Mouse (Mus musculus) yolk sac, embryonic 10.5 days (tissue): ENCODE results near the gene Abi3.

Experiments used
- DNase-seq: peaks from one replicate; pipeline ENCODE4 v3.0.0-alpha.2; 2017; ENCODE audit warnings: low spot score

Gene Abi3

DNA sequence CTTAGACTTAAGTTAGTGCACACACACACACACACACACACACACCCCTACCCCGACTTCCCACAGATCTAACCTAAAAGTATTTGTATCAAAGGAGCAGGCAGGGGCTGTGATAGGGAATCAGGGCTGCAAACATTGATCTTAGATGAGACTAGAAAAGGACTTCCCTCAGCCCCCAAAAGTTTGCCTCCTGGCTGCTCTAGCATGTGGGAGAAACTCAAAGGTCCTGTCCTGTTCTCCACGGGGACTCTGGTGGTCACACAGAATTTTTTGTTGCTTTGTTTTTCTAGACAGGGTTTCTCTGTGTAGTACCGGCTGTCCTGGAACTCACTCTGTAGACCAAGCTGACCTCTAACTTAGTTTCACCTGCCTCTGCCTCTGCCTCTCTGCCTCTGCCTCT lies 16.7 kb downstream of the Abi3 start:
- DNase-seq, result no peak

DNA sequence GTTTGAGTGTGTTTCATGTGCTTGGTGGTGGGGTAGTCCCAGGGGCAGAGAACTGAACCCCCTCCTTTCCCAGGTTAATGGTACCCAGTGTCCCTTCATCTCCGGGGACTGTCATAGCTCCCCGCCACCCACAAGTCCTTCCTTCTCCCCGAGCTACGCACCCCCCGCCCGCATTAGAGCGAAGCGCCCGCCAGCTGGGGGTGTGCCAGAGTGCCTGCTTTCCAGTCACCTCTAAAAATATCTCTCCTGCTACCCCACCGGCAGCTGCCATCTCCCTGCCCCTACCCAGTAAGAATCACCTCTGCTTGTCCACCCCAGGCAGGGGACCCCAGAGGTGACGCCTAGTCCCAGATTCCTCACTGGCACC lies 17.4 kb downstream of the Abi3 start:
- DNase-seq, result no peak

DNA sequence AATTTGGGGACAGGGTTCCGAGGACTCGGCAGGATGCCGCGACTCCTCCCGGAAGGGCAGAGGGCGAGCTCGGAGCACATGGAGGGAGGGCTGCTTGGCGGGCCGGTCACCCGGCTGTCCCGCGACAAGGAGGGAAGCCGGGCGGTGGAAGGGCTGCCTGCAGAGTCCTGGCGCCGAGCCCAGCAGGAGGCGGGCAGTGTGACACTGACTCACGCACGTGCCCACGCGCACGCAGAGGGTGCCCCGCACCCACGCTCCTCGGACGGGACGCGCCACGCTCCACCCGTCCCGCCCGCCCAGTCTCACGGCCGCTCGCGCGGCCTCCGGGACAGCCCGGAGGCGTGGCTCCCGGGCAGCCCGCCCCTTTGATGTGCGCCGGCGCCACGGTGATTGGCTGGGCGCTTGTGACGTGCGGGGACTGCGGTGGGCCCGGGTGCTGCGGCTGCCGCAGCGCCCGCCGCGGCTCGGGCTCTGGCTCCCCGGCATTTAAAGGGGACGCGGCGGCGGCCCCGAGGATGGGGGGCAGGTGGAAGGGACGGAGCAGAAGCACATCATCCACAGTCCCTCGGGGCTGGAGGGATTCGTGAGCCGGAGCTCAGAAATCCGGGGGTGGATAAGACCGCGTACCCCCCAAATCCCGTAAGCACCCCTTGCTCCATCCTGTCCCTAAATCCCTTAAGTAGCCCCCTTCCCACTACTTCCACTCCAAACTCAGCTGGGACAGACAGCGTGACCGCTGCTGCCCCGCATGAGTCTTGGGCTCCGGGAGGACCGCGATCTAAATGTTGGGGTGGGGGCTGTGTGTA lies 18.0 kb downstream of the Abi3 start, which contains the start of gene Phospho1:
TSS of gene Phospho1 (plus strand) at position 429 of the 806 bp plus-strand sequence.
- DNase-seq, result peak; percentile 90

DNA sequence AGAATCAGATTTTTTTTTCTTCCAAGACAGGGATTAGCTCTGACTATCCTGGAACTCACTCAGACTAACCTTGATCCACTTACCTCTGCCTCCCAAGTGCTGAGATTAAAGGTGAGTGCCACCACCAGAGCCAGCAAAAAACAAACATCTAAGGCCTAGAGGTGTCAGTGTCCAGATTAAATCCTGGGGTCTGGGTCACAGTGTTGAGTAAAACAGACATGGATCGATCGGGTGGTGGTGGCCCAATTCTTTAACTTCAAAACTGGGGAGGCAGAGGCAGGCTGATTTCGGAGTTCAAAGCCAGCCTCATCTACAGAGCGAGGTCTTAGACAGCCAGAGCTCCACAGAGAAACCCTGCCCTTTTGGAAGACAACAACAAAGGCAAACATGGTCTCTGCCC lies 19.8 kb downstream of the Abi3 start:
- DNase-seq, result no peak

DNA sequence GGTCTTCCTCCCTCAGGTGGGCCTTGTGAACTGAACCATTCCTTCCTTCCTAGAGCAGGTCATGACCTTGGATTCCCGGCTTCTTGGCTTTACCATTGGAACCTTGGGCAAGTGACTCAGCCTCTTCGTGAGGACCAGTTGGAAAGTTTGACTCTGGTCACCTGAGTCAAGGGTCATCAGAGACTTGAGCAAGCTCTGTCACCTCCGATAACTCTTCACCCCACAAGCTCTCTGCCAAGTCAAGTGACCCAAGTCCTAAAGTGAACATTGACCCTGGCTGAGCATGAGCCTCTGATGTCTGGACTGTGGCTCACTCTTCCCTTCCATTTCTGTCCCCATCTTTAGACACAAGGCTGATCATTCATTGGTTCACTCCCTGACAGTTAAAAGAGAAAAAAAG lies 20.8 kb downstream of the Abi3 start:
- DNase-seq, result peak; percentile 72

DNA sequence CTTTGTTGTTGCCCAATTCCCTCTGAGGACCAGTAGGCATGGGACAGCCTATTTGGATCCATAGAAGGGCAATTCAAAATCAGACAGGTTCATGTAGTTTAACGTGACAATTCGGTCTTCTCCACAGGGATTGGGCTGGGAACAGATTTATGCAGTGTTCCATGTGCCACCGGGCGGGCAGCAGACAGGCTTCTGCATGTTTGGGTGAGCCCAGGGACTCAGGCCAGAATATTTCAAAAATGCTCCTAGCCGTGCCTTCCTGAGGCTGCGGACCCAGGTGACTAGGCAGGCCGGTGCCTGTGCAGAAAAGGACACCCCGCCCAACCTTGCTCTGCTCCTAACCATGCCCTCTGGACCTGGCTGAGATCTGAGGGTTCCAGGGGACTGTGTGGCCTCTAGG lies 23.1 kb downstream of the Abi3 start:
- DNase-seq, result no peak

DNA sequence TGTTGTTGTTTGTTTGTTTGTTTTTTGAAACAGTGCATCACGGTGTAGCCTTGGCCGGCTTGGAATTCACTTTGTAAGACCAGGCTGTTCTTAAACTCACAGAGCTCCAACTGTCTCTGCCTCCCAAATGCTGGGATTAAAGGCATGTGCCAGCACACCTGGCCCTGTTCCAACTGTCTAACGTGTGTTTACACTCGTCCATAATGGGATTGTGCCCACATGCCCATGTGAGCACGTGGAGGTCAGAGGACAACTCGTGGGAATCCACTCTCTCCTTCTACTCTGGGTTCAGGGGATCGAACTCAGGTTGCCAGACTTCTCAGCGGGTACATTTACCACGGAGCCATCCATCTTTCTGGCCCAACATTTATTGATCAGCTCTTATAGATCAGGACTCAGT lies 26.9 kb downstream of the Abi3 start:
- no peak for DNase-seq

DNA sequence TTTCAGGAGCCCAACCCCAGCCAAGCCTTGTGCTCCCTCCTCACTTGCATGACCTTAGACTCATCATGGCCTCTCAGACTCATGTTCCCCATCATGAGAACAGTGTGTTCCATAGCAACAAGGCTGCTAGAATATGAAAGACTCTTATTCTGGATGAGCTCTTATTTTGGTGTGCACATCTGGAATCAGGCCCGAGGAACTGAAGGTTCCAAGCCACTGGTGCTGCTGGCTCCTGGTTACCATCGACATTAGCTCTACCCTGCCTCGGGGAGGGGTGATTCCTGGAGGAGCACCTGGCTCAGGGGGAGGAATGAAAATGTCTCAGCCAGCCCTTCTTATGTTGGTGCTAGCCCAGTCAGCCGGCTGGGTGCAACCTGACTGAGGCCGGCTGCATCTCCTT lies 27.4 kb downstream of the Abi3 start:
- DNase-seq, result no peak

DNA sequence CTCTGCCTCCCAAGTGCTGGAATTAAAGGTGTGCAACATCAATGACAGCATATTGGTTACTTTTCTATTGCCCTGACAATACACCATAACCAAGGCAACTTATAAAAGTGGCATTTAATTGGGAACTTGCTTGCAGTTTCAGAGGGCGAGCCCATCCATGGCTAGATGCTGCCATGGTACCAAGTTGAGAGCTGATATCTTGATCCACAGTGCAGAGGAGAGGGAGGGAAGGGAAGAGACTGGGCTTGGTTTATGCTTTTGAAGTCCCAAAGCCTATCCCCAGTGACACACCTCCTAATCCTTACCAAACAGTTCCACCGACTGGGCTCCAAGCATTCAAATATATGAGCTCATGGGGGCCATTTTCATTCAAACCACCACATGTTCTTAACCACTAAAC lies 28.2 kb downstream of the Abi3 start:
- no peak for DNase-seq

DNA sequence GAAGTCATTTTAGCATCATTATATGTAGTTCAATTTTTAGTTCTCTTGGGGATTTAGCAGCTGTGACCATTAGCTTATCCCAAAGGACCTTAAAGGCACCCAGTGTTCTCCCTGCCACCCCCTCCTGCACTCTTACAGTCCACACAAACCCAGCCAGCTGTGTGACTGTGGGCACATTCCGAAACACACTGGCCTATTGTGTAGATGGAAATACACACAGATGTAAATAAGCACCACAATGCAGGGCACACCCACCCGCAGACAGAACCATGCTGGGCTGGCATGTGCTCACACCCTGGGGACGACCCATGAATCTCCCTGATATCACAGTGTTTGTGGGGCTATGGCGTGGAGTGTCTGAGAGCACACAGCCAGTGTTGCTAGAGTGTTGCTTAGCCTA lies 30.1 kb downstream of the Abi3 start:
- no peak for DNase-seq

DNA sequence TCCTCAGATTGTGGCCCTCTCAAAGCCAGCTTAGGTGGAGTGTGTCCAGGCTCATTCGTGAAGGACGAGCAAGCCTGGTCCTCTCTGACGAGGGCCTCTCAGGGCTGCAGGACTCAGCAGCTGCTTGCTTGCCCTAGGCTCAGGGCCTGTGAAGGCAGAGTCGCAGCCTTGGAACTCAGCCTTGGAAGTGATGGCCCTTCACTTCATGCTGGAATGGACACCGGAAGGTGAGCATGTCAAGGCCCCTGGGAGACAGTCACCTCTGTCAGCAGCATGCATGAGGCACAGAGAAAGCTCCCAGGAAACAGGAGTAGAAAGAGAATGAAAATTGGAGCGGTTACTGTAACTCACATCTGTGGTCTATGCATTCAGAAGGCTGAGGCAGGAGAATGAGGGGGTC lies 30.5 kb downstream of the Abi3 start:
- DNase-seq, result no peak

DNA sequence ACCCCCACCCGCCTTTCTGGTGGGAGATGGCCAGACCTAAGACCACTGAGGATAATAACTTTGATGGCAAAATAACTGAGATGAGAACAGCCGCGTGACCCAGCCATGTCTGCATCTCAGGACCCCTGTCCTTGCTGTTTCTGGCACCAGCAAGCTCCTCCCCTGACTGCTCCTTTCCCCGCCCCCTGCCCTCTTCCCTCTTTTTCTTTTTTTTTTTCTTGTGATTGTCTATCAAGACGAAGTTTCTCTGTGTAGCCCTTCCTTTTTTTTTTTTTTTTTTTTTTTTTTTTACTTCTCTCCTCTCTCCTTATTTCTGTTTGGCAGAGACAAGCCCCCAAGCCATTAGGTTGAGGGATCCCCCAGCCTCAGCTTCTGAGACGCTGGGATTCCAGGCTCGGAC lies 31.4 kb downstream of the Abi3 start:
- no peak for DNase-seq

DNA sequence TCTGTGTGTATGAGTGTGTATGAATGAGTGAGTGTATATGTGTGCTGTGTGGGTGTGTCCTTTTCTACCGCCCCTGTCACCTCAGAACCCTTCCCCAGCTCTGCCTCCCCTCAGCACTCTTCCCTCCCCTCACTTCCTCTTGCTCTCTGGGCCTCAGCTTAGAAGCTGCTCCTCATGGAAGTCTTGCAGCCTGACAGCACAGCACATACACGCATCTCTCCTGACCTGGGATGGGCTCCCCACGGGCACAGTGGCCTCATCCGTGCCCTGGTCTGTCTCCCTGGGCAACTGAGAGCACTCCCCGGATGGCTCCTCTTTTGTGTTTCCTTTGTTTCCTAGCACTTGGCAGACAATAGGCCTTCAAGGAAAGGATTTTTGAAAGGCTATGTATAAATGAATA lies 32.7 kb downstream of the Abi3 start:
- DNase-seq, result no peak

DNA sequence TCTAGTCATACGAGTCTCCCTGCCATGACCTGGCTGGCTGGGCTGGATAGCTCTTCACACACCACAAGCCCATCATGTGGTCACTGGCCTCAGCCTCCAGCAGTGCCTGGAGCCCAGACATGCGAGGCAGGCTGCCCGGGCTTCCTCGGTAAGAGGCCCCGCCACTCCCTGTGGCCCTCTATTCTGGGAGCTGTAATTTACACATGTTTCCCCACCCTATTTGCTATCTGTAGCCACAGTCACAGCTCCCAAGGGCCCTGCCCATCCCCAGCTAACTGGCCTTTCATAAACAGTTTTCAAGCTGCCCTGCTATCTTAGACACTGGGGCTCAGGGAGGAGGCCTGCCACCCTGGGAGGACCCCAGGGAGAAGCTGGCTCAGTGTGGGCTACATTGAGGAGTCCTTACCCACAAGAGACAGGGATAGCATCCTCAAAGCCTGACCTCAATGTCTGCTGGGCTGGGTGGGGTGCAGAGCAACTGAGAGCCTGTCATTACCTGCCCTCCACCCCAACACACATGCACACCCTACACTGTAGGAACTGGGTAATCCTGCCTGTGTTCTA lies 33.7 kb downstream of the Abi3 start:
- DNase-seq, result no peak

DNA sequence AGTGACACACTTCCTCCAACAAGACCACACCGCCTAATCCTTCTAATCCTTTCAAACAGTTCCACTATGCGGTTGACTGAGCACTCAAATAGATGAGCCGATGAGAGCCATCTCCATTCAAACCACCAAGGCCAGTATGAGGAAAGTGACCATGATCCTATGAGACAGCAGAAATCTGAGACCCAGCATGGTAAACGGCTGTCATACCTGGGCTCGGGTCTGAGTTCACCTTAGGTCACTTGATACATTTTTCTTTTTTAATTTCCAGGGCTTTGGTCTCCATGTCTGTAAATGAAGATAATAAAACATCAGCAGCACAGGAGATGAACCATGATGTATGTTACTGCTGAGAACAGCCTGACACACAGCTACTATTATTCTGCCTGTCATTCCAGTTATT lies 34.4 kb downstream of the Abi3 start:
- no peak for DNase-seq

DNA sequence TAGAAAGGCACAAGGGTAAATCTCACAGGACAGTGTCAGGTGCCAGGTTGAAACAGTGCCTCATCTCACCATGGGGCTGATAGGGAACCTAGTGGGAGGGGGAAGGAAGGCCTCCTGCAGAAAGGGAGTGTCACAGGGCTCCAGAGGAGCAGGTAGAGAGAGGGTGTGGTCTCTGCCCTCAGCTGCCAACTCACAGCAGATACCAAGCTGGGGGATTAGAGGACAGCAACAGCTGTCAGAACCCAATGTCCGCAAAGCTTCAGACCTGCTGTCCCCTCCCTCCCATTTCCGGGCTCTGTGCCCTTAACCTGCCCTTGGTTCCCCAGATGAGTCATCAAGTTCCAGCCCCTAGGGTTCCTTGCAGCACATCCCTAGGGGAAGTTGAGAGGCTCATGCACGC lies 36.7 kb downstream of the Abi3 start:
- DNase-seq, result no peak

DNA sequence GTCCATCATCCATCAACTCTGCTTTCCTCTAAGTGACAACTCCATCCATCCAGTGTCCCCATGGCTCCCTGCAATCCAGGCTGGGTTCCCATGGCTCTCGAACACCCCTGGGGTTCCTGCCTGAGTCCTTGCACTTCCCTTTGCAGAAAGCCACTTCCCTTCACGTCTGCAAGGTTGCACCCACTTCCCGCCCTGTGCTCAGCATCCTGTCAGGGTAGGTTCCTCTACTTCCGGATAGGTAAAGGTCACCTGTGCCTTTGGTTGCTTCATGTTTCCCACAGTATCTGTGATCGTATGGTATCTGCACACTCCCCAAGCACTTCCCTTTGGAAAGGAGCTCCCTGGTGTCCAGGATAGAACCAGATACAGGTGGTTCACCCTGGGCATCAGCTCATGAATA lies 37.3 kb downstream of the Abi3 start:
- DNase-seq, result no peak

DNA sequence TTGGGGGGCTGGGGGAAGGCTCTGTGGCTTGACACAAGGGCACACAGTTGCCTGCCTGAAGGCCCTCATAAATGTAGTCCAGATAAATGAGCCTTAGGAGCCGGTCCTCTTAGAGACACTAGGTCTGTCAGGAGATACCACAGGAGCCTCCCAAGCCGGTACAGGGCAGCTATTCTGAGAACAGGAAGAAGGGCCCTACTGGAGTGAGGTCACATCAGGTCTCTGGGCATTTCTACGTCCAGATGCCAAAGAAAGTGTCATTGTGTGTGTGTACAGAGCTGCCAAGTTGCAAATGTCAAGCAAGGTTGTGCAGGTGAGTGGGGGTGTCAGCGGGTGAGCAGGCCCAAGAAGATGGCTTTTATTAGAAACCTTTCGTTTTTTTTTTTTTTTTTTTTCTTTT lies 46.7 kb downstream of the Abi3 start:
- DNase-seq, result no peak

DNA sequence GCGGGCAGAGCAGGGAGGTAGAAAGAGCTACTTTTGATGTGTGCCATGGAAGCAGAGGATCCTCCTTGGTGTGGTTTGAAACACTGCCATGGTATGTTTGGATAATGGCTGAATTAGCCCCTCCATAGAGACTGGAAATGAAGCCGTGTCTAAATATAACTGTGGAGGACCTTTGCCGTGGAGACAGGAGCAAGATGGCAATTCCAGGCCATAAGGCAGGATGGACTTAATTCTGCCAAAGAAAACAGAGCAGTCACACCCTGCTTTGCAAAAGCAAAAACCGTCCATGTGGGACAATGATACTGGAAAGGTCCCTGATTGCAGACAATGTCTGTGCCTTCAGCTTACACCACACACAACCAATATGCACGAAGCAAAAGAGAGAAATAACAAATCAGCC lies 48.1 kb downstream of the Abi3 start:
- DNase-seq, result no peak

DNA sequence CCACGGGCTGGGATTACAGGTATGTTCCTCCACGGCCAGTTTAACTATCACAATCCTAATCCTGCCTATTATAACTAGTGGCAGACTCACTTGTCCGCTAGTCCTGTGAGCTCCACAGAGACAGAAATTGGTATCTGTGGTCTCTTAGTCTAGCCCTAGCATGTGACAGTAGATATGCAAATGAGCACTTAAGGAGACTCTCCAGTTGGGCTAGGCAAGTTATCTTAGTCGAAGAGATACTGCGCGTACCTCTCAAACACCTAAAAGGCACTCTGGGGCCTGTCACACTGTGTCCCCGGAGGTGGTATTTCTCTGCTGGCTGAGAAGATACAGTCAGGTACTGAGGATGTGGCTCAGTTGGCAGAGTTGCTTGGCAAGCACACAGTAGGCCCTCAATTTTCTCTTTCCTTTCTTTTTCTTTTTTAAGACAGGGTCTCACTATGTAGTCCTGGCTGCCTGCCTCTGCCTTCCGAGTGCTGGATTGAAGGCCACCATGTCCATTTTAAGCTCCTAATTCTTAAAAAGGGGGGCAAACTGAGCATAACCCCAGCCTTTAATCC lies 49.2 kb downstream of the Abi3 start:
- no peak for DNase-seq

DNA sequence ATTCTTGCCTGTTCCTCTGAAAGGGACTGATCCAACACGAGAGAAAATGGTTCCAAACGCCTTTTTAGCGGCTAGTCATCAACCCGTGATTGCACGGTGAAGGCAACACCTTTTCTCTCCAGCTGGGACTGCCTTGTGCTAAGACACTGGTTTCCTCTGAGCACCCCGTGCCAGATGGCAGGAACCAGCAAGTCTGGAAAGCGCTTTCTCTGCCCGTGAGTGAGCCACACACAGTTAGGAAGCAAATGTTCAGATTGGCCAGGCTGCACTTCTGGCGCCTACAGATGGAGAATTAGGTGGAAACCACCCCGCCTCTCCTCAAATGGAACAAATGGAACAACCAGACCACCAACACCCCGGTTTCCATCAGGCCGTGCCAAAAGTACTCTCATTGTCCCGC lies 50.5 kb downstream of the Abi3 start:
- no peak for DNase-seq

DNA sequence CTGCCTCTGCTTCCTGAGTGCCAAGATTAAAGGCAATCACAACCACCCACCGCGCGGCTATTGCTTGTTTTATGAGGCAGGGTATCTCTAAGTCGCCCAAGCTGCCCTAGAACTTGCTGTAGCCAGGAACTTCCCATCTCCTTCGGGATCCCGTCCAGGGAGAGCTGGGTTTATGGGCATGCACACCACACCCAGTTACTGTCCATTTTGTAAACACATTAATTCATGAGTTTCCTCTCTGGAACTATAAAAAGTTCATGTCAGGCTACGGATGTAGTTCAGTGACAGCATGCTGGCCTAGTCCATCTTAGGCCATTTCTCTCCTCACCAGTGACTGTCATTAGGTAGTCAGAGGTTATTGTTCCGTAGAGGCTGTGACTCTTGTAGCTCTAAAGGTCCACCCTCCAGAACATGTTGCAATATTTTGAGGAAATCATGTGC lies 52.8 kb downstream of the Abi3 start:
- no peak for DNase-seq

DNA sequence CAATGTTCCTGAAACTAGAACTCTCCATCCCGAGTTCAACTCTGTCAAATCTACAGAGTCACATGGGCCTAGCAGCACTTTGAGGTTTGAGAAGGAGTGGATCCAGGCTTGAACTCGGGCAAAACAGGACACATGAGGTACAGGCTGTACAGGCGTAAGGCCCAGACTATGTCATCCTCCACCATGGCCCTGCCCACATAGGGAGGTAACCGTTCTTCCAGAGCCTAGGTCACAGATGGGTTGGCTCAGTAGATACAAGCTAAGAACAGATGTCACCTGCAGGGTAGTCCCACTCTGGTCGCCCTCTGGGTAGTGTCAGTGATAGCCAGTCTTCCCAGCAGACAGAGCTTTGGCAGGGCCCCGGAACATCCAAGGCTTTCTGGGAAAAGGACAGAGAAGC lies 55.8 kb downstream of the Abi3 start:
- DNase-seq, result no peak

DNA sequence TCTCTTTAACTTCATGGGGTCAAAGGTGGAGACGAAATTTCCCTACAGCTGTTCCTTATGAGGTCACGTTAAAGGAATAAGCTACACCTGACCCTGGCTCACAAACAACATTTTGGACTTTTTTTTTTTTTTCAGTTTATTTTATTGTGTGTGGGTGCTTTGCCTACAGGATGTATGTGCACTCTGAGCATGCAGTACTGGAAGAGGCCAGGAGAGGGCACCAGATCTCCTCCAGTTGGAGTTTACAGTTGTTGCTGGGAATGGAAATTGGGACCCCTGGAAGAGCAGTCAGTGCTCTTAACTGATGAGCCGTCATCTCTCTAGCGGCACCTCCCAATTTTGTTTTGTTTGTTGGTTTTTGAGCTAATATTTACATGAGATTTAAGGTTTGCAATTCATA lies 56.6 kb downstream of the Abi3 start:
- DNase-seq, result no peak
